Mouse (Mus musculus): Measurements from ENCODE around the gene Fyco1.

DNA sequence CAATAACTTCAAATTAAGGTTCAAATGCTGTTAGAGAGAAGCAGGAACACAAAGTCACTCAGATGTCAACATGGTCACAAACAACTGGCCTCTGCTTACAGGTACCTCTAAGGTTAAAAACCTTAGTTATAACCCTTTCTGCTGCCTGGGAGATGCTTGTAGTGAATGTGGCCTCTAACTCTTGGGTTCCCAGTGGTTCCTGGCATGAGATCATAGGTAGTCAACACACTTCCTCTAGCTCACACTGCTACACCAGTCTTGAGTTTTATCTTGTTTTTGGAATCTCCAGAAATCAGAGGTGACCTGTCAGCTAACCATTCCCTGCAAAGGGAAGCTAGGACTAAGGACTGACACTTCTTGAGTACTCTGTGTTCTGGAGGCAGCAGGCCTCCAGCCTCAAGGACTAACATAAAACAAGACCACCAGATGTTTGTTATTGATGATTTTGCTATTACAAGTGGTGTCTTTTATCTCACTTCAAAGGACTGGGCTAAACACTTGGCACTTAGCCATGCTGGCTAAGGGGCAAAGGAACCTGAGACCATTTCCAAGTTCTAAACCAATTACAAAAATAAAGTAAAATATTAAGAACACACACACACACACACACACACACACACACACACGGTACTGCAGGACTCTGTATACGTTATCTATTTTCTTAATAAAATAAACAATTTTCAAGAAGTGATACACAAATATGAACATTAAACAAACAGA, 1.6 kb downstream of the Fyco1 start:
- TF ChIP-seq CTCF (IDR thresholded peaks at IDR 0.05; ENCODE audit: low read depth) (no peak), EP300 (IDR thresholded peaks at IDR 0.05; ENCODE audit: low read depth) (no peak)

Measured in heart, postnatal 0 days (tissue).